Mouse (Mus musculus) kidney, embryonic 16.5 days (tissue): ENCODE measurements around the gene Ccdc172. TPM values are rescaled to one million over a fixed set of nuclear protein-coding genes. Genes with fewer than 3 reads are reported as not detected.

Experiments used
- ATAC-seq: fragments of 200-750 bp; cut with Nextera tagmentation; 2 replicates; pipeline ENCODE4 v1.8.0; 2017; ENCODE audit warnings: moderate TSS enrichment; ENCODE audit not compliant: low FRiP score, low TSS enrichment
- H3K27ac ChIP-seq: fragments of 300-500 bp; sonication (generic); 2 replicates; pipeline ENCODE4 v1.5.1; 2014; ENCODE audit warnings: low read length
- H3K27me3 ChIP-seq: fragments of 300-500 bp; sonication (generic); 2 replicates; pipeline ENCODE4 v1.6.1; 2014; ENCODE audit warnings: low read length, control low read depth, mixed read lengths; ENCODE audit not compliant: insufficient read depth
- H3K36me3 ChIP-seq: fragments of 300-500 bp; sonication (generic); 2 replicates; pipeline ENCODE4 v1.6.1; 2014; ENCODE audit warnings: low read length, control low read depth, mixed read lengths; ENCODE audit not compliant: insufficient read depth
- H3K4me1 ChIP-seq: fragments of 300-500 bp; sonication (generic); 2 replicates; pipeline ENCODE4 v1.6.1; 2014; ENCODE audit warnings: low read length, control low read depth, mixed read lengths; ENCODE audit not compliant: insufficient read depth
- H3K4me2 ChIP-seq: fragments of 300-500 bp; sonication (generic); replicated peaks from 2 replicates; pipeline ENCODE4 v1.6.1; 2014; ENCODE audit warnings: low read depth, low read length
- H3K4me3 ChIP-seq: fragments of 300-500 bp; sonication (generic); 2 replicates; pipeline ENCODE4 v1.5.1; 2014; ENCODE audit warnings: mild to moderate bottlenecking, low read length
- H3K9ac ChIP-seq: fragments of 300-500 bp; sonication (generic); replicated peaks from 2 replicates; pipeline ENCODE4 v1.6.1; 2014; ENCODE audit warnings: low read length
- H3K9me3 ChIP-seq: fragments of 300-500 bp; sonication (generic); 2 replicates; pipeline ENCODE4 v1.6.1; 2016; ENCODE audit warnings: low read length, control low read depth
- WGBS: fragments of 180-500 bp; shearing (Covaris S2); extraction: QIAGEN DNeasy Blood & Tissue Kit; methylation state at CpG from one replicate; pipeline ENCODE4 v1.1.7; 2014; 5-methylcytosine and 5-hydroxymethylcytosine counted together
- polyA plus RNA-seq: library from polyadenylated mRNA; unstranded; fragments of >200 nt; fragmentation: Nextera tagmentation; extraction: Ambion mirVana; gene quantifications from 2 replicates; pipeline ENCODE4 v1.2.1, GENCODE M21; 2015

Gene Ccdc172
- not detected in 2 replicates for polyA plus RNA-seq

GRCm38 (mm10) chr19:58511818-58512217 is at the start of gene Ccdc172:
Gene Ccdc172 (plus strand): TSS chr19:58511993.
- no peak within 1 kb of the TSS for H3K9ac ChIP-seq

GRCm38 (mm10) chr19:58463755-58464154 is 48.0 kb upstream of the Ccdc172 start:
- no peaks in the 10 kb centered on the region for H3K36me3 ChIP-seq
- 52% methylated on average over 3 of the region's 3 CpGs for WGBS
- no peak for ATAC-seq
- H3K27ac ChIP-seq = no peak overlapping the region
- H3K9me3 ChIP-seq = 0 out of 2 replicates have a peak, but pooled peaks cover 3% of the 10 kb centered on the region
- no peak overlapping the region for H3K4me3 ChIP-seq
- no peaks in the 10 kb centered on the region for H3K27me3 ChIP-seq
- no peak overlapping the region for H3K4me2 ChIP-seq
- no peak overlapping the region for H3K9ac ChIP-seq
- 0 out of 2 replicates have a peak, but pooled peaks cover 4% of the 10 kb centered on the region for H3K4me1 ChIP-seq

More at GRCm38 (mm10) chr19:58511818-58512217, at the start of gene Ccdc172:
- H3K36me3 ChIP-seq = no peaks in the 10 kb centered on the region
- no peak within 1 kb of the TSS for H3K27ac ChIP-seq
- H3K4me3 ChIP-seq = no peak within 1 kb of the TSS
- 93% methylated on average over 17 of the region's 17 CpGs for WGBS
- no peak for ATAC-seq
- no peaks in the 10 kb centered on the region for H3K9me3 ChIP-seq
- no peaks in the 10 kb centered on the region for H3K27me3 ChIP-seq
- H3K4me1 ChIP-seq = no peaks in the 10 kb centered on the region
- H3K4me2 ChIP-seq = no peak within 1 kb of the TSS

- Histone ChIP-seq H3K9ac (no peak overlapping the region), H3K27ac (no peak overlapping the region), H3K27me3 (no peaks in the 10 kb centered on the region), H3K4me3 (no peak overlapping the region), H3K36me3 (no peaks in the 10 kb centered on the region), H3K4me1 (0 out of 2 replicates have a peak, but pooled peaks cover 4% of the 10 kb centered on the region), H3K9me3 (0 out of 2 replicates have a peak, but pooled peaks cover 3% of the 10 kb centered on the region), H3K4me2 (no peak overlapping the region)
- no peak for ATAC-seq
- WGBS = 53% methylated on average over 2 of the region's 2 CpGs
Measured at GRCm38 (mm10) chr19:58468331-58468730, 43.5 kb upstream of the Ccdc172 start.

GRCm38 (mm10) chr19:58469421-58469820 is 42.4 kb upstream of the Ccdc172 start:
- WGBS = 20% methylated on average over 12 of the region's 12 CpGs
- no peak overlapping the region for H3K4me2 ChIP-seq
- ATAC-seq = 0 out of 2 replicates have a peak, but pooled peaks have one; percentile 27
- no peaks in the 10 kb centered on the region for H3K36me3 ChIP-seq
- H3K9ac ChIP-seq = no peak overlapping the region
- H3K27ac ChIP-seq = no peak overlapping the region
- H3K9me3 ChIP-seq = 0 out of 2 replicates have a peak, but pooled peaks cover 6% of the 10 kb centered on the region
- H3K27me3 ChIP-seq = no peaks in the 10 kb centered on the region
- no peak overlapping the region for H3K4me3 ChIP-seq
- 0 out of 2 replicates have a peak, but pooled peaks cover 4% of the 10 kb centered on the region for H3K4me1 ChIP-seq

GRCm38 (mm10) chr19:58474251-58474650 is 37.5 kb upstream of the Ccdc172 start:
- no peaks in the 10 kb centered on the region for H3K27me3 ChIP-seq
- H3K27ac ChIP-seq = no peak overlapping the region
- H3K4me3 ChIP-seq = no peak overlapping the region
- 85% methylated on average over 3 of the region's 3 CpGs for WGBS
- peaks cover 5% of the 10 kb centered on the region for H3K9me3 ChIP-seq
- ATAC-seq = no peak
- no peaks in the 10 kb centered on the region for H3K4me1 ChIP-seq
- H3K9ac ChIP-seq = no peak overlapping the region
- no peaks in the 10 kb centered on the region for H3K36me3 ChIP-seq
- H3K4me2 ChIP-seq = no peak overlapping the region

- H3K9ac ChIP-seq = no peak overlapping the region
- H3K36me3 ChIP-seq = no peaks in the 10 kb centered on the region
- 69% methylated on average over 9 of the region's 9 CpGs for WGBS
- no peak overlapping the region for H3K27ac ChIP-seq
- H3K9me3 ChIP-seq = peaks cover 7% of the 10 kb centered on the region
- no peaks in the 10 kb centered on the region for H3K4me1 ChIP-seq
- no peak overlapping the region for H3K4me3 ChIP-seq
- H3K4me2 ChIP-seq = no peak overlapping the region
- no peak for ATAC-seq
- H3K27me3 ChIP-seq = no peaks in the 10 kb centered on the region
Measured at GRCm38 (mm10) chr19:58482373-58482977, 29.3 kb upstream of the Ccdc172 start.

GRCm38 (mm10) chr19:58486686-58487085 is 25.1 kb upstream of the Ccdc172 start:
- H3K4me3 ChIP-seq = no peak overlapping the region
- no peak overlapping the region for H3K27ac ChIP-seq
- no peaks in the 10 kb centered on the region for H3K27me3 ChIP-seq
- no peak overlapping the region for H3K4me2 ChIP-seq
- no peaks in the 10 kb centered on the region for H3K36me3 ChIP-seq
- H3K4me1 ChIP-seq = no peaks in the 10 kb centered on the region
- no peak for ATAC-seq
- WGBS = 40% methylated on average over 2 of the region's 2 CpGs
- no peak overlapping the region for H3K9ac ChIP-seq
- H3K9me3 ChIP-seq = peaks cover 7% of the 10 kb centered on the region

GRCm38 (mm10) chr19:58497106-58497505 is 14.7 kb upstream of the Ccdc172 start:
- H3K4me3 ChIP-seq = no peak overlapping the region
- WGBS = 59% methylated on average over 3 of the region's 3 CpGs
- no peak overlapping the region for H3K9ac ChIP-seq
- no peaks in the 10 kb centered on the region for H3K4me1 ChIP-seq
- no peaks in the 10 kb centered on the region for H3K9me3 ChIP-seq
- H3K27ac ChIP-seq = no peak overlapping the region
- H3K4me2 ChIP-seq = no peak overlapping the region
- ATAC-seq = no peak
- H3K27me3 ChIP-seq = no peaks in the 10 kb centered on the region
- no peaks in the 10 kb centered on the region for H3K36me3 ChIP-seq

- Histone ChIP-seq H3K36me3 (no peaks in the 10 kb centered on the region), H3K4me3 (no peak overlapping the region), H3K27ac (no peak overlapping the region), H3K9ac (no peak overlapping the region), H3K9me3 (no peaks in the 10 kb centered on the region), H3K4me2 (no peak overlapping the region), H3K27me3 (no peaks in the 10 kb centered on the region), H3K4me1 (no peaks in the 10 kb centered on the region)
- no peak for ATAC-seq
- WGBS = 74% methylated on average over 3 of the region's 3 CpGs
Measured at GRCm38 (mm10) chr19:58499420-58499966, 12.3 kb upstream of the Ccdc172 start.

GRCm38 (mm10) chr19:58500049-58500448 is 11.7 kb upstream of the Ccdc172 start:
- no peak overlapping the region for H3K27ac ChIP-seq
- H3K4me1 ChIP-seq = no peaks in the 10 kb centered on the region
- no peaks in the 10 kb centered on the region for H3K9me3 ChIP-seq
- no peaks in the 10 kb centered on the region for H3K27me3 ChIP-seq
- ATAC-seq = no peak
- WGBS = 80% methylated on average over 2 of the region's 2 CpGs
- no peak overlapping the region for H3K4me3 ChIP-seq
- H3K4me2 ChIP-seq = no peak overlapping the region
- no peaks in the 10 kb centered on the region for H3K36me3 ChIP-seq
- H3K9ac ChIP-seq = no peak overlapping the region
